Mouse (Mus musculus) cerebellum, adult 2 months (tissue): ENCODE data around the gene Fam71f1.

Experiments used
- CTCF ChIP-seq: fragments of 200-500 bp; IDR thresholded peaks from 2 replicates; pipeline ENCODE4 v1.5.1; 2011; ENCODE audit warnings: low read depth, mild to moderate bottlenecking, control low read depth, low read length, moderate library complexity, borderline replicate concordance; ENCODE audit not compliant: insufficient read depth
- POLR2A ChIP-seq: fragments of 200-500 bp; IDR thresholded peaks from 2 replicates; pipeline ENCODE4 v1.6.1; 2011; ENCODE audit warnings: low read length, control low read depth, borderline replicate concordance; ENCODE audit not compliant: insufficient read depth

- TF ChIP-seq POLR2A = no peak
- TF ChIP-seq CTCF = no peak
These were observed 41.3 kb downstream of the Fam71f1 start for GRCm38 (mm10) chr6:29360211-29360610.
